Mouse (Mus musculus) gonadal fat pad, adult 2 months (tissue): ENCODE results near the gene Gm20662. TPM values are rescaled to one million over a fixed set of nuclear protein-coding genes. Genes with fewer than 3 reads are reported as not detected.

ENCODE experiments used
- DNase-seq: peaks from one replicate; pipeline ENCODE4 v3.0.0-alpha.2; 2012; ENCODE audit warnings: low read depth
- polyA plus RNA-seq: library from polyadenylated mRNA; depleted of rRNA; stranded (reverse); fragments of >200 nt; gene quantifications from 2 replicates; pipeline ENCODE4 v1.2.3, GENCODE M21; 2012

The Gm20662 gene
- polyA plus RNA-seq, 1 experiment: 3.8 TPM

GRCm38 (mm10) chr9:108052885-108053664 lies 56.9 kb downstream of the Gm20662 start, which contains the start of gene Amigo3:
Gene Amigo3 (plus strand): TSS chr9:108053159.
- peak; percentile 56 for DNase-seq

- no peak for DNase-seq
Measured at GRCm38 (mm10) chr9:108053665-108054225, 57.6 kb downstream of the Gm20662 start.

DNA sequence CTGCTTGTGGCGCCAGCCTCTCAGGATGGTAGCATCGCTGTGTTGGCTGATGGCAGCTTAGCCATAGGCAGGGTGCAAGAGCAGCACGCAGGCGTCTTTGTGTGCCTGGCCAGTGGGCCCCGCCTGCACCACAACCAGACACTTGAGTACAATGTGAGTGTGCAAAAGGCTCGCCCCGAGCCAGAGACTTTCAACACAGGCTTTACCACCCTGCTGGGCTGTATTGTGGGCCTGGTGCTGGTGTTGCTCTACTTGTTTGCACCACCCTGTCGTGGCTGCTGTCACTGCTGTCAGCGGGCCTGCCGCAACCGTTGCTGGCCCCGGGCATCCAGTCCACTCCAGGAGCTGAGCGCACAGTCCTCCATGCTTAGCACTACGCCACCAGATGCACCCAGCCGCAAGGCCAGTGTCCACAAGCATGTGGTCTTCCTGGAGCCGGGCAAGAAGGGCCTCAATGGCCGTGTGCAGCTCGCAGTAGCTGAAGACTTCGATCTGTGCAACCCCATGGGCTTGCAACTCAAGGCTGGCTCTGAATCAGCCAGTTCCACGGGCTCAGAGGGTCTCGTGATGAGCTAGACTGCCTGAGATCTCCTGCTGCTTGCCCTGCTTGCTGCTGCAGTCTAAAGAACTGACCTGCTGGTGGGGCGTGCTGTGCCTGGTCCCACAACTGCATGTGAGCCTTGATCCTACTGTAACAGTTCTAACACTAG lies 58.3 kb downstream of the Gm20662 start:
- DNase-seq: no peak

GRCm38 (mm10) chr9:108055061-108055460 lies 58.9 kb downstream of the Gm20662 start:
- no peak for DNase-seq

DNA sequence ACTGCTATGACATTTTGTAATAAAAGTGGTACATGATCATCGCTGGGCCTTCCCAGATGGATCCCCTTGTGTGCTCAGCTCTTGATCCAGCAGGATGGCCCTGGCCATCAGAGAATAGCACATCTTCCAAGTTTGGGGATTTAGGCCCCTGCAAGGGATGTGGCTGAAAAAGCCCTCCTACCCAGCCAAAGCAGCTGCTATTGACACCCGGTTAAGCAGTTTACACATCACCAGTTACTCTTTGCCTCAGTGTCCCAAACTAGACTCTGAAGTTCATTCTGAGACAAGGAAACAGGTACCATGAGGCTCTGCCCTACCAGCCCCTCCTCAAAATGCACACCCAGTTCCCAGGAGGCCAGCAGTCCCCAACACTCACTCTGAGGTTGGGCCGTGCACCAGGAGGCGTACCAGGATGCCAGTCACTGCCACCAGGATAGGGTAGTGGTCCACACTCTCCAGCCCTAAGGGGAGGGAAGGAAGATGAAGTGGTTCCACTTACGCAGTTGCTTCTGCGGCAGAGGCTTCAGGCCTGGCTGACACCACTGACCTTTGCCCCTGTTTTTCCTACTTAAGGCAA lies 59.6 kb downstream of the Gm20662 start:
- no peak for DNase-seq

DNA sequence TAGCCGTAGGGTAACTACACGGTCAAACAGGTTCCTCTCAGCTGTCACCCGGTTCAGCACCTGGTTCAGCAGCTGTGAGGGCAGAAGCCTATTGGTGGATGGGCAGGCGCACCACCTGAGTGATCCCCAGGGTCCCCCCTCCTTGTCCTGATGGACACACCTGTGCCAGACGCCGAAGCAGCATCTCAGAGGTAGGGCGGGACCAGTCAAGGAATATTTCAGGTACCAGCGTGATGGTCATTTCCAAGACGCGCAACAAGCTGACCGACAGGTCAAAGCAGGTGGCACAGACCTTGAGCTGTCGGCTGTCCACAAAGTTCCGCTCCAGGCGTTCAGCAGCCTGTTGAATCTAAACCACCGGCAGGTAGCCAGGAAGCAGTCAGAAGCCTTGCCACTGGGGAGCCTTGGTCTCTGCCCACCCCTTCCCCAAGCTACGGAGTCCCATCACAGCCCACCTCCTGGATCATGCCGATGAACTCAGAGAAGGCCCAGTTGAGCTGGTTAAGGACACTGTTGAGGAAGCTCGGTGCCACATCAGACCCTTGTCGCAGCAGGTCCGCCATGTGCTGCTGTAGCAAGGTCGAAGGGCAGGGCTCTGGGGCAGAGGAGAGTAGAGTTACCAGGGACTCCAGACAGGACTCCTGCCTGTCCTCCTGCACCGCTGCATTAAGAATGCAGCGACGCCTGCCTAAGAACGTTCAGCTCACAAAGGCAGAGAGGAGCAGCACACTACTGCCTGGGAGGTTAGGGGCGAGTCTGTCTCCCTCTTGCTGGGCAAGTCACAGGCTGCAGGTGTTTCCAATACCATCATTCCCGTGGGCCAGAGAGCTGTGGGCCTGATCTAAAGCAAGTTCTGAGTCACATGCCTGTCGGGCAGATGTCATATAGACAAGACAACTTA lies 60.5 kb downstream of the Gm20662 start:
- DNase-seq: no peak

DNA sequence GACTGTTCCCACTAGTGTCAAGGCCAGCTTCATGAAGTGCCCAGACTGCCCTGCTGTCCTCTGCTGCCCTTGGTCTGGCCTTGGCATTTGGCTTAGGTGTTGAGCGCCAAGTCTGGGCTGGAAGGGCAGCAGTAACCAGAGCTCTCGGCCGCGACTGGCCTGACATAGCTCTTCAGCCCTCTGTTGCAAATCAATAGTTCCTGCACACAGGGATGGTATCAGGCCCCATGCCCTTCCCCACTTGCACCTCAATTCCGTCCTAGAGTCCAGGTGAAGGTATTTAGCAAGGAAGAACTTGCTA lies 61.1 kb downstream of the Gm20662 start:
- DNase-seq: no peak

GRCm38 (mm10) chr9:108058291-108058690 lies 62.1 kb downstream of the Gm20662 start:
- DNase-seq: no peak

DNA sequence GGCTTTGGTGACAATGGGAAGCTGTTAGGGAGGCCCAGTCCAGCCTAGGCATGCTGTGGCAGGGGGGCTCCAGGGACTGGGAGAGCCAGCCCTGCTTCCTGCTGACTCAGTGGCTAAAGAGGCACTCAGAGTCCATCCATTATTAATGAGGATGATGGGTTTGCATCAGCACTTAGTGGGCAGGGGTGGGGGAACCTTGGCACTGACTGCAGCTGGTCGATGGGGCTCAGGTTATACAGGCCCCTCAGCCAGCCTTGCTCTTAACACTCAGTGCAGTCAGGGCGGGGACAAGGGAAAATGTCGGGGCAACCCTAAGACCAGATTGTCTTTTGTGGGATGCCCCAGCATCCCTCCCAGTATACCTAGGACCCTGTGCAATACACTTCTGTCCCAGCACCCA lies 66.0 kb downstream of the Gm20662 start:
- DNase-seq: no peak

DNA sequence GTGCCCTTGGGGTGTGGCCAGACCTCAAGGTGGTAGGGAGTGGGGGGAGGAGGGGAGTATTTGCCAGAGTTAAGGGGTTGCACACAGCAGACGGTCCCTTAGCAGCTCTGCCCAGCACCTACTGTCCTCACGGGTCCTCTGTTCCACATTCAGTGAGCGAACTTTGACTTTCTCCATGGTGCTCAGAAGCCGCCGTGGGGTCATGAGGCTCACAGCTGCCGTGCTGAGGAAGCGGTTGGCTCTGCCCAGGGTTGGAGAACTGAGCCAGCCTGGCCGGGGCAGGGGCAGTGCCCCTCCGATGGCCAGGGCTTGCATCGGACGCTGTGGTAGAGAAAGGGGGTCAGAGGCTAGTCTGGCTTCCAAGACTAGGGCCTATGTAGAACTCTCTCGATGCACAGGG lies 67.2 kb downstream of the Gm20662 start:
- DNase-seq: no peak

GRCm38 (mm10) chr9:108065491-108066011 lies 69.4 kb downstream of the Gm20662 start:
- no peak for DNase-seq

GRCm38 (mm10) chr9:108067199-108067598 lies 71.0 kb downstream of the Gm20662 start:
- no peak for DNase-seq

GRCm38 (mm10) chr9:108067900-108068299 lies 71.8 kb downstream of the Gm20662 start:
- DNase-seq: no peak

DNA sequence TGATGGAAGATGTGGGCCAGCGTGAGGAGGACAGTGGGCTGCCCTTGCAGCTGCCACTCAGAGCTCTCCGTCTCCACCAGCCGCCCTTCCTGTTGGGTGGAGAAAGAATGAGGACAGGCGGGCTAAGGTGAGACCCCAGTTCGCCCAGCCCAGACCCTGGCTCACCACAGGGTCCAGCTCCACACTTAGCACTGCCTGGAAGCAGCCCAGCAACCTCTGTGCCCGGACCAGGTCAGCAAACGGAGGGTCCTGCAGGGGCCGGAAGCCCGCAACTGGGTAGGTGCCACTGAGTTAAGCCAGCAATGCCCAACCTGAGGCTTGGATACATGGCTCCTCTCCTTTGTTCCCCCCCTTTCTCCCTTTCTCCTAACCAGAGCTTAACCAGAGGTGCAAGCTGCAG lies 72.9 kb downstream of the Gm20662 start:
- DNase-seq: no peak

DNA sequence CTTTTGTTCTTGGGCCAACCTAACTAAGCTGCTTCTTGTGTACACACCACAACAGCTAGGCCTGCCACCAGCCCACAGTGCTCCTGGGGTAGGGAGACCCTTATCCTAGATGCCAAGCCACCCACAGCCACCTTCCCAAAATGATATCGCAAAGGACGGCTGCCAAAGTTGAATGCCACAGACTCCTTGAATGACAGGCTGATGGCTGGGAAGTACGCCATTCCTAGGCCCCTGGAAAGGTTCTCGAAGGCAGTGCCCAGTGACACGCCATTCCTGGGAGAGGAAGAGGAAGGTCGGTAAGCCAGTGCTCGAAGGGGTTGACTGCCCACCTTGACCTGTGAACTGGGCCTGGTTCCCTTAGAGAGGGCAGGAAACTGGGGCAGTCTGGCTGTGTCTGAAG lies 73.4 kb downstream of the Gm20662 start:
- no peak for DNase-seq

DNA sequence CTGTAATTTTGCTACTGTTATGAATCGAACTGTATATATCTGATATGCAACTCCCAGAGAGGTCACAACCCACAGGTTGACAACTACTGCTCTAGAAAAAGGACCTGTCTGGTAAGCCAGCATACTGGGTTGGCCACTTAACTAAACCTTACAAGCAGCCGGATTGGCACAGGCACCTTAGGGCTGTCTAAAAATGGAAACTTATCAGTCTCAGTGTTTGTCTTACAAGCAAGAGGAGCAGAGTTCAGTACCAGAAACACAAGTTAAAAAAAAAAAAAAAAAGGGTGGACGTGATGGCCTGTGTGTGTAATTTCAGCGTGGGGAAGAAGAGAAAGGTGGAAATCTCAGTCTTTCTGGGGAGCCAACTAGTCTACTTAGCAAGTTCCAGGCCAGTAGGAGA lies 75.7 kb downstream of the Gm20662 start:
- DNase-seq: no peak

GRCm38 (mm10) chr9:108072481-108072924 lies 76.4 kb downstream of the Gm20662 start:
- no peak for DNase-seq

- no peak for DNase-seq
Measured at GRCm38 (mm10) chr9:108073141-108073930, 77.2 kb downstream of the Gm20662 start.

DNA sequence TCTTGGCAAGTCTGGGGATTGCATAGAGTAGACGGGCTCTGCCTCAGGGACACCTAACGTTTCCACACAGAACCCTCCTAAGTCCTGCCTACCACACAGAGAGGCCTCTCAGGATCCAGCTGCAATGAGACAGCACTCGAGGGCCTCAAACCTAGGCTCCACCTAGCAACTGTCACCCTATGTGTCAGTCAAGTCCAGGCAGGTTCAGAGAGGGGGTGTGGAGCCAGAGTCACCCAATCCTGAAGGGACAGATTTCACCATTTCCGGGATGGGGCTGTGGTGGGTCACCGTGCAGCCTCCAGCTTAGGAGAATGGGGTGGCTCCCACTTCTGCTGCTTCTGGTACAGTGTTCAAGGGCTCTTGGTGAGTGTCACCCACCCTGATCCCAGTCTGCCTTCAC lies 84.0 kb downstream of the Gm20662 start, which contains the start of gene Mst1:
Gene Mst1, plus strand, starts transcription at position 269 of the 400 bp plus-strand sequence.
- DNase-seq: peak; percentile 75

- DNase-seq: no peak
Measured at GRCm38 (mm10) chr9:108082549-108082948, 86.4 kb downstream of the Gm20662 start.
